Mouse (Mus musculus) neural tube, embryonic 13.5 days (tissue): ENCODE measurements around the gene Trim63. TPM values are rescaled to one million over a fixed set of nuclear protein-coding genes. Genes with fewer than 3 reads are reported as not detected.
"Not testable (repeated sequence)": the region's sequence is repeated elsewhere in the genome, so short reads cannot be mapped to it uniquely, and the experiment has no call there.

Experiments used
- ATAC-seq: fragments of 200-750 bp; cut with Nextera tagmentation; 2 replicates; pipeline ENCODE4 v1.8.0; 2017; ENCODE audit warnings: low read depth, mild to moderate bottlenecking, moderate TSS enrichment, moderate library complexity
- H3K27ac ChIP-seq: fragments of 300-500 bp; sonication (generic); replicated peaks from 2 replicates; pipeline ENCODE4 v1.5.1; 2015; ENCODE audit warnings: moderate library complexity, mild to moderate bottlenecking, inconsistent platforms
- H3K27me3 ChIP-seq: fragments of 300-500 bp; sonication (generic); 2 replicates; pipeline ENCODE4 v1.6.1; 2015; ENCODE audit warnings: mild to moderate bottlenecking, inconsistent platforms
- H3K36me3 ChIP-seq: fragments of 300-500 bp; sonication (generic); 2 replicates; pipeline ENCODE4 v1.6.1; 2015; ENCODE audit warnings: mild to moderate bottlenecking, inconsistent platforms
- H3K4me1 ChIP-seq: fragments of 300-500 bp; sonication (generic); replicated peaks from 2 replicates; pipeline ENCODE4 v1.6.1; 2015; ENCODE audit warnings: inconsistent platforms
- H3K4me2 ChIP-seq: fragments of 300-500 bp; sonication (generic); 2 replicates; pipeline ENCODE4 v1.6.1; 2015; ENCODE audit warnings: inconsistent platforms, mild to moderate bottlenecking, moderate library complexity
- H3K4me3 ChIP-seq: fragments of 300-500 bp; sonication (generic); 2 replicates; pipeline ENCODE4 v1.5.1; 2015; ENCODE audit warnings: mild to moderate bottlenecking, inconsistent platforms
- H3K9ac ChIP-seq: fragments of 300-500 bp; sonication (generic); 2 replicates; pipeline ENCODE4 v1.6.1; 2015; ENCODE audit warnings: moderate library complexity, mild to moderate bottlenecking, inconsistent platforms
- H3K9me3 ChIP-seq: fragments of 300-500 bp; sonication (generic); 2 replicates; pipeline ENCODE4 v1.6.1; 2016; ENCODE audit warnings: inconsistent platforms
- WGBS: fragments of 180-500 bp; shearing (Covaris S2); methylation state at CpG from one replicate; pipeline ENCODE4 v1.1.7; 2015; 5-methylcytosine and 5-hydroxymethylcytosine counted together
- polyA plus RNA-seq: library from polyadenylated mRNA; unstranded; fragments of >200 nt; fragmentation: Nextera tagmentation; extraction: Ambion mirVana; gene quantifications from 2 replicates; pipeline ENCODE4 v1.2.1, GENCODE M21; 2015

Trim63 gene
- 0.88 and 1.6 TPM in 2 replicates for polyA plus RNA-seq

DNA sequence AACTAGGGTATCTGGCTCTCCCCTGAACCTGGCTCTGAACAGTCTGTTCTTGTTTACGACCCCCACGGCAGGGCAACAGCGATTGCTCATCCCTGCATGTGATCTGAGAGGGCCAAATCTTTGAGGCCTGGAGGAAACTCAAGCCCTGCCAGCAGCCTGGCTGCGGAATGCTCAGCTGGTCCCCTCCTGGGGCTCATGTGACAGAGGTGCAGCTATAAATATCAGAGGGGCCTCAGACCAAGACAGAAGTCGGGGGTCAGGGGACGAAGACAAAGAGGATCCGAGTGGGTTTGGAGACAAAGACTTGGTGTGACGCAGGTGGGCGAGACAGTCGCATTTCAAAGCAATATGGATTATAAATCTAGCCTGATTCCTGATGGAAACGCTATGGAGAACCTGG lies at the start of gene Trim63:
TSS of gene Trim63 (plus strand) at position 245 of the 400 bp plus-strand sequence.
- WGBS: 12% methylated on average over 11 of the region's 11 CpGs
- peak; percentile 36; the same call in 1 of the 2 replicates for ATAC-seq

DNA sequence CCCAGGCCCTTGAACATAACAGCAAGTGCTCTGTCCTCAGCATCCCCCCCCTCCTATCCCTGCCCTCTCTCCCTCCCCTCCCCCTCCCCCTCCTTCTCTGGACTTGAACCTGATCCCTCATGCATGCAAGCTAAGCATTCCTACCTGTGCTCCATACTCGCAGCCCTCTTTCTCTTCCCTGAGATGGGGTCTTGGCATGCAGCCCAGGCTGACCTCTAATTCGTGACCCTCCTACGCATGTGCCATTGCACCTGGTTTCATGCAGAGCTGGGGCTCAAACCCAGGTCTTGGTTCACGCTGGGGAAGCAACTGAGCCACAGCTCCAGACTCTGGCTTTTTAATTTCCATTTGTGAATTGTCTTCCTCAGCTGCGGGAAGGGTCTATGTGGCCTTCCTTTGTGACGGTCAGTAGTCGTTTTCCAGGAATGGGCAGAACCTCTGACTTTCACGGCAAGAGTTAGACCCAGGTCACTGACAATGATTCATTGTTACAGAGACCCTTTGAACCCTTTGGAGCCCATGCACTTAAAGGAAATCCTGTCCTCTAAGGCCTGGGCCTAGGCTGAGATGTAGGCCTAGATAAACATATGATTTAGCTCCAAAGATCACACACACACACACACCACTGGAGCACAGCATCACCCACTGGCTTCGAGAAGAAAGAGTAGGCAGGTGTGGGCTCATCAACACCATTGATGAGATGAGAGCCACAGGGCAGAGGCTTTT lies 48.9 kb upstream of the Trim63 start:
- no peak overlapping the region for H3K9ac ChIP-seq
- no peaks in the 10 kb centered on the region for H3K36me3 ChIP-seq
- H3K9me3 ChIP-seq: no peaks in the 10 kb centered on the region
- no peak overlapping the region for H3K4me3 ChIP-seq
- no peak for ATAC-seq
- H3K4me2 ChIP-seq: no peak overlapping the region
- H3K4me1 ChIP-seq: no peaks in the 10 kb centered on the region
- no peaks in the 10 kb centered on the region for H3K27me3 ChIP-seq
- H3K27ac ChIP-seq: no peak overlapping the region
- WGBS: 43% methylated on average over 9 of the region's 9 CpGs

More for the DNA sequence above, at the start of gene Trim63:
- no peaks in the 10 kb centered on the region for H3K27me3 ChIP-seq
- H3K4me2 ChIP-seq: 0 out of 2 replicates have a peak within 1 kb of the TSS, but pooled peaks have one; percentile 4
- no peak within 1 kb of the TSS for H3K9ac ChIP-seq
- H3K9me3 ChIP-seq: peaks cover 4% of the 10 kb centered on the region; the same call in 1 of the 2 replicates
- no peaks in the 10 kb centered on the region for H3K36me3 ChIP-seq
- peaks cover 13% of the 10 kb centered on the region for H3K4me1 ChIP-seq
- 0 out of 2 replicates have a peak within 1 kb of the TSS, but pooled peaks have one; percentile 35 for H3K27ac ChIP-seq
- H3K4me3 ChIP-seq: no peak within 1 kb of the TSS

DNA sequence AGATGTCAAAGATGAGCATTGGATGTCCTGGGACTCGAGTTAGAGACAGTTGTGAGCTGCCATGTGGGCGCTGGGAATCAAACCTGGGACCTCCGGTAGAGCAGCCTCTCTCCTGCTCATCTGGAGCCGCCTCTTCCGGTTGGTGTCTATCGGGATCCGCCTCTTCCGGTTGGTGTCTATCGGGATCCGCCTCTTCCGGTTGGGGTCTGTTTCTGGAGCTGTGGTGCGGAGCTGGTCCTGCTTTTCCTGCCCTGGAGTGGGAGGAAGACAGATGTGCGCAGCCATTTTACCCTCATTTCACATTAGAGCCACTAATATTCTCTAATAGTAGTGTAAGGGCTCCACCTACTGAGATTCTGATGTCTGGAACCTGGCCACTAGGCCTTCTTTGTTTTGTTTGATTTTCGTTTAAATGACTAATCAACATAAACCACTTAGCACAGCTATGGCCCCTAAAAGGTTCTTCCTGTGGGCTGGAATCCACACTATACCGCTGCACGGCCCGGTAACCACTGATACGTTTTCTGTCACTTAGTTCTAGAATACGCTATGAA lies 46.7 kb upstream of the Trim63 start:
- no peak overlapping the region for H3K4me2 ChIP-seq
- no peaks in the 10 kb centered on the region for H3K9me3 ChIP-seq
- H3K36me3 ChIP-seq: no peaks in the 10 kb centered on the region
- H3K27me3 ChIP-seq: no peaks in the 10 kb centered on the region
- WGBS: 86% methylated on average over 19 of the region's 19 CpGs
- no peak overlapping the region for H3K4me3 ChIP-seq
- no peaks in the 10 kb centered on the region for H3K4me1 ChIP-seq
- H3K9ac ChIP-seq: no peak overlapping the region
- no peak overlapping the region for H3K27ac ChIP-seq
- no peak for ATAC-seq

DNA sequence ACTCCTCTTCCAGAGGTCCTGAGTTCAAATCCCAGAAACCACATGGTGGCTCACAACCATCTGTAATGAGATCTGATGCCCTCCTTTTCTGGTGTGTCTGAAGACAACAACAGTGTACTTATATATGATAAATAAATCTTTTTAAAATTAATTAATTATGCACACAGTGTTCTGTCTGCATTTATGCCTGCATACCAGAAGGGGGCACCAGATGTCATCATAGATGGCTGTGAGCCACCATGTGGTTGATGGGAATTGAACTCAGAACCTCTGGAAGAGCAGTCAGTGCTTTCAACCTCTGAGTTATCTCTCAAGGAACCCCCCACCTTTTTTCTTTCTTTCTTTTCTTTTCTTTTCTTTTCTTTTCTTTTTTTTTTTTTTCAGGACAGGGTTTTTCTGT lies 45.3 kb upstream of the Trim63 start:
- not testable (repeated sequence) for H3K4me3 ChIP-seq, H3K9me3 ChIP-seq, H3K36me3 ChIP-seq, ATAC-seq, H3K4me1 ChIP-seq, H3K27me3 ChIP-seq, H3K4me2 ChIP-seq, H3K27ac ChIP-seq, H3K9ac ChIP-seq

DNA sequence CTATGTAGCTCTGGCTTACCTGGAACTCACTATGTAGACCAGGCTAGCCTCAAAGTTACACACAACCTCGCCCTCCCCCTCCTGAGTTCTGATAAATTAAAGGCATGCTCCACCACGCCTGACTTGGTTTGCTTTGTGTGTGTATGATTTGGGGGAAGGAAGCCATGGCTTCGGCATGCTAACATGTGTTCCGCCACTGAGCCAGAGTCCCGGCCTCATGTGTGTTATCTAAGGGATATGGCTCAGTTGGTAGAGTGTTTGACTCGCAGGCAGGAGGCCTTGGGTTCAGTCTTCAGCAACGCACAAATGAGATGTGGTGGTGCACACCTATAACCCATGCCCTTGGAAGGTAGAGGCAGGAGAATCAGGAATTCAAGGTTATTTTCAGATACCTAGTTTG lies 42.9 kb upstream of the Trim63 start:
- peaks cover 8% of the 10 kb centered on the region for H3K36me3 ChIP-seq
- no peaks in the 10 kb centered on the region for H3K4me1 ChIP-seq
- no peak overlapping the region for H3K9ac ChIP-seq
- no peak overlapping the region for H3K4me2 ChIP-seq
- no peaks in the 10 kb centered on the region for H3K9me3 ChIP-seq
- no peak for ATAC-seq
- WGBS: 85% methylated on average over 7 of the region's 7 CpGs
- H3K4me3 ChIP-seq: no peak overlapping the region
- H3K27ac ChIP-seq: no peak overlapping the region
- no peaks in the 10 kb centered on the region for H3K27me3 ChIP-seq

DNA sequence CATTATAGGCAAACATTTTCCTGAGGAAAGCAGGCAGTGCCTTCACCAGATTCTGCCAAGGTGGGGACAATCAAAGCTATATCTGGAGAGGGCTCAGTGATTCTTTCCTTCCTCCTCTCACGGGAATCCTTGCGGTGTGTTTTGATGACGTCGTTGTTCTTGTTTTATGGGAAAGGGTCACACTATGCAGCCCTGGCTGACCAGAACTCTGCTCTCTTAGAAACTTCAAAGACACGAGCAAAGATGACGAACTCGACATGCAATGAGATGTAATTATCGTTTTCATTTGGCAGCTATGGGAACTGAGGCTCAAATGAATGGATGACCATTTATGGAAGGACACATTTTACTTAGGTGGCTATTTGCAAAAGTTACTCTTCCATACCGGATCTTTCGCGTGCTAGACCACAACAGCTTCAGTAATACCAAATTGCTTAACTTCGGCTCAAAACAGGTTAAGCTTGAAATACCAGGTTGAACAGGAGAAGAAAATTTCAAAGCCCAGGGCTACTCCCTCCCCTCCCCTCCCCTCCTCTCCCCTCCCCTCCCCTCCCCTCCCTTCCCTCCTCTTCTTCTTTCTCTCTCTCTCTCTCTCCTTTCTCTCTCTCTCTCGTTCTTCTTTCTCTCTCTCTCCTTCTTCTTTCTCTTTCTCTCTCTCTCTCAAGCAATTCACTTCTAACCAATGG lies 42.0 kb upstream of the Trim63 start:
- Histone ChIP-seq H3K27ac (no peak overlapping the region), H3K4me2 (peak overlapping the region; percentile 23), H3K9me3 (no peaks in the 10 kb centered on the region), H3K4me3 (no peak overlapping the region), H3K4me1 (no peaks in the 10 kb centered on the region), H3K9ac (no peak overlapping the region), H3K27me3 (no peaks in the 10 kb centered on the region), H3K36me3 (peaks cover 17% of the 10 kb centered on the region)
- ATAC-seq: no peak
- 26% methylated on average over 12 of the region's 13 CpGs for WGBS

DNA sequence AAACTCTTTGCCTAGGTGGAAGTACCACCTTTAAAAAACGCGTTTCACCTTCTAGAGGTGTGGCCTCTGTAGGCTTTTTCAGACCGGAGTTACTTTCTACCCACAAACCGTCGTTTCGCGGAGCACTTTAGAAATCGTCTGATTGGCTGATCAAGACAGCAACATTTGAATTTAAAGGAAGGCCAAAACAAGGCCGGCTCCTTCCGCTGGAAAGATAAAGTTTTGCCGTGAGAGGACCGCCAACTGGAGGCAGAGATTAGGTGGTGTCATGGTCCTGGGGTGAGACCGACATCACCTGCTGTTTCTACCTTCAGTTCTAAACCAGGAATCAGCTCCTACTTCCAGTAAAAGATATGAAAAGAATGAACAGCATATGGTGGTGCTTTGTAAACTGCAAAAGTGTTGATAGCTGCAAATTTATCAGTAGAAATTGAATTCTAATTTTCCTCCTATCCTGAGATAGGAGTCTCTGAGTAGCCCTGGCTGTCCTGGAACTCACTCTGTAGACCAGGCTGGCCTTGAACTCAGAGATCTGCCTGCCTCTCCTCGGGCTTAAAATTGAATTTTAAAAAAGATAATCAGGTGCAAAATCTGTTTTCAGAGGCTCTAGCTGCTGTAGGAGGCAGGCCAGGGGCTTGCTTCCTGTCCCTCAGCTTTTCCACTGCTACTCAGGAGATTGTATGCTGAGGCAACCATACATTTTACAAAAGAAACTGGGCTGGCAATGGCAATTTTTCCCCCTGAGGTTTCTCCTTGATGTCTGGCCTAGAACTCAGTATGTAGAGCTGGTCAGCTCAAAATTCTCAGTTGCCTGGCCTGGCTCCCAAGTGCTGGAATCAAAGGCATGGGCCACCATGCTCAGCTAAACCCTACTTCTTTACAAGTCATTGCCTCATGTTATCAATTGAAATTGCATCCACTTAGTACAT lies 41.2 kb upstream of the Trim63 start:
- Histone ChIP-seq H3K27ac (no peak overlapping the region), H3K9me3 (no peaks in the 10 kb centered on the region), H3K36me3 (peaks cover 24% of the 10 kb centered on the region), H3K4me1 (no peaks in the 10 kb centered on the region), H3K4me3 (no peak overlapping the region), H3K4me2 (peak overlapping the region; percentile 23), H3K27me3 (no peaks in the 10 kb centered on the region), H3K9ac (no peak overlapping the region)
- 8% methylated on average over 14 of the region's 14 CpGs for WGBS
- no peak for ATAC-seq

DNA sequence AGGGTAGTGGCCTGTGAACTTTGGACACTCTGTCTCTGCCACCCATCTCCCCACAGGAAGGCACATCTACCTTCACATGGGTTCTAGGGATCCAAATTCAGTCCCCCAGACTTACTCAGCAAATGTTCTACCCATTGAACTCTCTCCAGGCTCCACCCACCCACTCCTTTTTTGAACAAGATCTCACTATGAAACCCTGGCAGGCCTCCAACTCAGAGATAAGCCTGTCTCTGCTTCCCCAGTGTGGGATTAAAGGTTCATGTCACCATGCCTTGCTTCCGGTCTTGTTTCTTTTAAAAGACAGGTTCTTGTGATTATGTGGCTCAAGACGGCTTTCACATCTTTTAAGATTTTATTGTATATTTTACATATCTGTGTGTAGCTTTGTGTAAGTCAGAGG lies 30.0 kb upstream of the Trim63 start:
- no peak overlapping the region for H3K27ac ChIP-seq
- ATAC-seq: no peak
- no peaks in the 10 kb centered on the region for H3K27me3 ChIP-seq
- peaks cover 30% of the 10 kb centered on the region for H3K4me1 ChIP-seq
- peaks cover 45% of the 10 kb centered on the region for H3K36me3 ChIP-seq
- 93% methylated on average over 2 of the region's 2 CpGs for WGBS
- H3K4me3 ChIP-seq: no peak overlapping the region
- H3K9me3 ChIP-seq: no peaks in the 10 kb centered on the region
- H3K4me2 ChIP-seq: no peak overlapping the region
- no peak overlapping the region for H3K9ac ChIP-seq

DNA sequence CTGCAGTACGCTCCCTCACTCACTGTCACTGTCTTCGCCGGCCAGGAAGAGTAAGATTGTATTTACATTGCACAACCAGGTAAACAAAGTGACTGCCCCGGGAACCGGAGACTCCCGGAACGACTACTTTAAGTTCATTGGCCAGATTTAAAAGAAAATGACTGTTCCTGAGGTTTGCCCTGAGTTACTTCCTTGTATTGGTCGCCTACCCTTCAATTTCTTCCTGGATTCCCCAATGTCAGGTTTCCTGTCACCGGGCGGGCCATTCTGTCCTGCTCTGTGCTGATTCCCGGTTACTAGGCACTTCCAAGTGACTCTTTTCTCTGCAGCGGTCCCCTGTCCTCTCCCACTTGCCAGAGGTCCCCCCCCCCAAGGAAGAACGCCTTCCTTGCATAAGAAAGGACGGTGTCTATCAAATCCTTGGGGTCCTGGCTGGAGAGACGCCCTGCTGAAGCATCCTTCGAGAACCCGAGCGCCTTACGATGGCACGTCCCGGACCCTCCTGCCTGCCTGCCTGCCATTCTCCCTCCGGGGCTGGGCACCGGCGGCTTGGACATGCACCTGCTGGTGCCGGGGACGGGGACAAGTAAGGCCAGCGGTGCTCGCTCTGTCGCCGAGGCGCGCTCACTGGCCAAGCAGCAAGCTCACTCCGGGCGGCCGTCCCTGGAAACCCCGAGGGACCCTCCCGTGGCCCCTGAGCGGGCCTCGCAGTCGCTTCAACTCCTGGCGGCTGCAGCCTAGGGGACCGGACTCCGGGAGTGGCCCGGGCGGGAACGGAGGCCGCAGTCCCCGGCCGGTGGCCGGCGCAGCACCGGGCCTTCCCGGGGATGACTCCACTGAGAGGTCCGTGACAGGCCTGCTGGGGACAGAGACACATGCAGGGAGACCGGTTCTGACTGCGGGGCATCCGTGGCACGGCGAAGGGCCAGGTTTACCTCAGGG lies 28.4 kb upstream of the Trim63 start:
- no peaks in the 10 kb centered on the region for H3K27me3 ChIP-seq
- H3K36me3 ChIP-seq: peaks cover 31% of the 10 kb centered on the region
- H3K4me1 ChIP-seq: peaks cover 30% of the 10 kb centered on the region
- peak overlapping the region; percentile 95 for H3K4me2 ChIP-seq
- 2% methylated on average over 59 of the region's 59 CpGs for WGBS
- H3K27ac ChIP-seq: peak overlapping the region; percentile 100
- no peaks in the 10 kb centered on the region for H3K9me3 ChIP-seq
- peak; percentile 68 for ATAC-seq
- H3K9ac ChIP-seq: peak overlapping the region; percentile 99
- H3K4me3 ChIP-seq: peak overlapping the region; percentile 100

DNA sequence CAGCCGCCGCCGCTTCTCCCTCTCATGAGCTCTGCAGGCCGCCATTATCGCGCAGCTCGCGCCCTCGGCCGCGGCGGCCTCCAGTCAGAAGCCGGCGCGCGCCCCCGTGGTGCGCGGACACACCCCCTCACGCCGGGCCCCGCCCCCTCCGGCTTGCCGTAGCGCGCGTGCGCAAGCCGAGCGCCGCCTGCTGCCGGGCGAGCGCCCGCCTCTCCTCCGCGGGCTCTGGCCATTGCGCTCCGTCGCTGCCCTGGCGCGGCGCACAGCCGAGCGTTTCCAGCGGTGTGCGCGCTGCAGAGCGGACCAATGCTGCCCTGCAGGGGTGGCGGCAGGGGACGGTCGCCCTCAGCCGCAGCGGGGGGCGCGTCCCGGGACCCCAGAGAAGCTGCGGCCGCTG lies 27.8 kb upstream of the Trim63 start:
- peak overlapping the region; percentile 99 for H3K9ac ChIP-seq
- H3K27me3 ChIP-seq: no peaks in the 10 kb centered on the region
- peak overlapping the region; percentile 100 for H3K4me3 ChIP-seq
- WGBS: under 1% methylated on average over 58 of the region's 59 CpGs
- peak overlapping the region; percentile 100 for H3K27ac ChIP-seq
- H3K36me3 ChIP-seq: peaks cover 25% of the 10 kb centered on the region
- H3K4me1 ChIP-seq: peaks cover 30% of the 10 kb centered on the region
- ATAC-seq: peak; percentile 96
- peak overlapping the region; percentile 95 for H3K4me2 ChIP-seq
- H3K9me3 ChIP-seq: no peaks in the 10 kb centered on the region

DNA sequence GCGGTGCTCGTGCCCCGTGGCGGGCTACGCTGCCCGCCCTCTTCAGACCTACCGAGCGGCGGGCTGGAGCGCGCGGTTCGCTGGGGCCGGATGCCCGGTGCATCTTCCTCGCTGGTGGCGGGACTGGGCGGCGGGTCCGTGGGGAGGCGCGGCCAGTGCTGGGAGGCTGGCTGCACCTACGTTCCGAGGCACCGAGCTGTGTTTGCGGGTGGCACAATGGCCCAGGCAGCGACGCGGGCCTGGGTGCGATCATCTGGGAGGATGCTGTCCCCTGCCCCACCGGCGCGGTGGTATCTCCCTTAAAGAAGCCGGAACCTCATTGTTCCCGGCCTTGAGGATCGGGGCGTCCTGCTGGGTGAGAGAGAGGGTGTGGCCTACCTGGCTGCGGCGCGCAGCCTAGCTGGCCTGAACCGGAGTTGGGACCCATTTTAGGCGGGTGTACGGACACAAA lies 27.3 kb upstream of the Trim63 start, which contains the start of gene Pdik1l:
TSS of gene Pdik1l (minus strand) at position 321 of the 451 bp plus-strand sequence.
- peak; percentile 89 for ATAC-seq
- Histone ChIP-seq H3K4me2 (peak within 1 kb of the TSS; percentile 95), H3K4me3 (peak within 1 kb of the TSS; percentile 100), H3K9ac (peak within 1 kb of the TSS; percentile 99), H3K36me3 (peaks cover 22% of the 10 kb centered on the region), H3K9me3 (no peaks in the 10 kb centered on the region), H3K27ac (peak within 1 kb of the TSS; percentile 100), H3K27me3 (no peaks in the 10 kb centered on the region), H3K4me1 (peaks cover 30% of the 10 kb centered on the region)
- under 1% methylated on average over 38 of the region's 43 CpGs for WGBS
